Mouse (Mus musculus) liver, embryonic 11.5 days (tissue): ENCODE measurements around the gene Zfp955a. TPM values are rescaled to one million over a fixed set of nuclear protein-coding genes. Genes with fewer than 3 reads are reported as not detected.
"Not testable (repeated sequence)": the region's sequence is repeated elsewhere in the genome, so short reads cannot be mapped to it uniquely, and the experiment has no call there.

Experiments used
- ATAC-seq: fragments of 200-750 bp; cut with Nextera tagmentation; replicated peaks from 2 replicates; pipeline ENCODE4 v1.8.0; 2017; ENCODE audit warnings: moderate number of reproducible peaks, mild to moderate bottlenecking, moderate TSS enrichment, moderate library complexity; ENCODE audit not compliant: low FRiP score
- DNase-seq: peaks from one replicate; pipeline ENCODE4 v3.0.0-alpha.2; 2017; ENCODE audit warnings: low spot score
- H3K27ac ChIP-seq: fragments of 300-500 bp; sonication (generic); 2 replicates; pipeline ENCODE4 v1.5.1; 2014; ENCODE audit warnings: mild to moderate bottlenecking, low read depth, low read length, control low read depth
- H3K27me3 ChIP-seq: fragments of 300-500 bp; sonication (generic); replicated peaks from 2 replicates; pipeline ENCODE4 v1.6.1; 2014; ENCODE audit warnings: low read length, mixed read lengths; ENCODE audit not compliant: control insufficient read depth, insufficient read depth
- H3K36me3 ChIP-seq: fragments of 300-500 bp; sonication (generic); 2 replicates; pipeline ENCODE4 v1.6.1; 2014; ENCODE audit warnings: mild to moderate bottlenecking, low read length, moderate library complexity, mixed read lengths; ENCODE audit not compliant: control insufficient read depth, insufficient read depth
- H3K4me1 ChIP-seq: fragments of 300-500 bp; sonication (generic); replicated peaks from 2 replicates; pipeline ENCODE4 v1.6.1; 2014; ENCODE audit warnings: low read length, mixed read lengths; ENCODE audit not compliant: control insufficient read depth, insufficient read depth
- H3K4me2 ChIP-seq: fragments of 300-500 bp; sonication (generic); 2 replicates; pipeline ENCODE4 v1.6.1; 2014; ENCODE audit warnings: mild to moderate bottlenecking, control low read depth, moderate library complexity
- H3K4me3 ChIP-seq: fragments of 300-500 bp; sonication (generic); 2 replicates; pipeline ENCODE4 v1.5.1; 2014; ENCODE audit warnings: low read depth, low read length, control low read depth
- H3K9ac ChIP-seq: fragments of 300-500 bp; sonication (generic); 2 replicates; pipeline ENCODE4 v1.6.1; 2014; ENCODE audit warnings: low read depth, low read length, control low read depth
- H3K9me3 ChIP-seq: fragments of 300-500 bp; sonication (generic); 2 replicates; pipeline ENCODE4 v1.6.1; 2016; ENCODE audit warnings: low read length, inconsistent platforms, mixed read lengths; ENCODE audit not compliant: control insufficient read depth
- WGBS: fragments of 180-500 bp; shearing (Covaris S2); extraction: QIAGEN DNeasy Blood & Tissue Kit; methylation state at CpG from one replicate; pipeline ENCODE4 v1.1.7; 2014; 5-methylcytosine and 5-hydroxymethylcytosine counted together
- polyA plus RNA-seq: library from polyadenylated mRNA; unstranded; fragments of >200 nt; fragmentation: Nextera tagmentation; extraction: Ambion mirVana; gene quantifications from 2 replicates; pipeline ENCODE4 v1.2.1, GENCODE M21; 2014

The Zfp955a gene
- polyA plus RNA-seq, 1 experiment from 2014 or later, result 9.9 TPM

DNA sequence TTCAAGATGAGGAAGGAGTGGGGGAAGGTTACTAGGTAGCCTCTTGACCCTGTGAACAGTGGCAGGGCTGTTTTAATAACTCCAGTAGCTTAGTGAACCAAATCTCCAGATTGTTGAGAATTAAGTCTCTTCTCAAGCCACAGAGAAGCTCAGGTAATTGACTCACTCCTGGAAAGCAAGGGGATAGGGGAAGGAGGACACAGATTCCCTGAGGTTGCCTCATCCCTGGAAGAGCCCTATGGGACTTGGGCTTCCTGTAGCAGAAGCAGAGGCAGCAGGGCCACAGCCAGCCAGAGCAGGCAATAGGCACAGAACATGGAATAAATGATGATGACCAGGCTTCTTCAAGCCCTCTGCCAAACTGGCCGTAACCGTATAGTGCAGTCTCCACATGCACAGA lies 63.9 kb downstream of the Zfp955a start, which contains the start of gene Olfr239:
TSS of gene Olfr239 (plus strand) at position 301 of the 400 bp plus-strand sequence.
- H3K4me1 ChIP-seq, DNase-seq, H3K27ac ChIP-seq, H3K9ac ChIP-seq, H3K4me2 ChIP-seq, ATAC-seq, H3K27me3 ChIP-seq, H3K9me3 ChIP-seq, H3K4me3 ChIP-seq, H3K36me3 ChIP-seq: not testable (repeated sequence)
- WGBS, result no CpG with 5 or more reads among the region's 2 CpGs

Other genes starting within 250 kb of the Zfp955a start
- gene Zfp763, start 221.7 kb downstream of the Zfp955a start, polyA plus RNA-seq, result 8.1 and 8.7 TPM in 2 replicates
- gene 4921501E09Rik, start 187.1 kb downstream of the Zfp955a start, polyA plus RNA-seq, result not detected in 2 replicates
- 2.8 and 3.1 TPM in 2 replicates for gene Zfp563, start 165.8 kb downstream of the Zfp955a start, polyA plus RNA-seq
- not detected in 2 replicates for gene Morc2b, start 115.5 kb downstream of the Zfp955a start, polyA plus RNA-seq
- gene Olfr55, start 86.7 kb downstream of the Zfp955a start, polyA plus RNA-seq, result not detected in 2 replicates
- gene Olfr239, start 63.8 kb downstream of the Zfp955a start, polyA plus RNA-seq, result not detected in 2 replicates
- not detected in 2 replicates for gene Olfr1564, start 33.5 kb downstream of the Zfp955a start, polyA plus RNA-seq
- 0.04 and 0.06 TPM in 2 replicates for gene Olfr63, start 9.5 kb upstream of the Zfp955a start, polyA plus RNA-seq
- gene Zfp955b, start 34.4 kb upstream of the Zfp955a start, polyA plus RNA-seq, result 4.8 and 6.1 TPM in 2 replicates
- gene Zfp81, start 103.7 kb upstream of the Zfp955a start, polyA plus RNA-seq, result 8.1 and 8.2 TPM in 2 replicates
- gene Zfp101, start 139.5 kb upstream of the Zfp955a start, polyA plus RNA-seq, result 14.2 and 15.9 TPM in 2 replicates
- gene Actl9, start 177.8 kb upstream of the Zfp955a start, polyA plus RNA-seq, result not detected in 2 replicates